Mouse (Mus musculus) lung, postnatal 14 days (tissue): ENCODE measurements around the gene Tulp1.

Source experiments
- DNase-seq: peaks from one replicate; pipeline ENCODE4 v3.0.0; 2021

Gene Tulp1

GRCm38 (mm10) chr17:28312232-28313211, 52.5 kb downstream of the Tulp1 start:
- DNase-seq: no peak

GRCm38 (mm10) chr17:28311366-28312132, 53.5 kb downstream of the Tulp1 start:
- DNase-seq: no peak

- no peak for DNase-seq
These were observed 54.2 kb downstream of the Tulp1 start for GRCm38 (mm10) chr17:28310831-28311230.

GRCm38 (mm10) chr17:28308297-28309195, 56.5 kb downstream of the Tulp1 start:
- DNase-seq: peak; percentile 97

GRCm38 (mm10) chr17:28305172-28305571, 59.9 kb downstream of the Tulp1 start:
- no peak for DNase-seq
